Mouse (Mus musculus) embryonic fibroblast, embryonic 13.5 days (primary cell): ENCODE measurements at regions not wholly inside any gene's neighbourhood (a gene's known extent, or its start where the extent isn't known, plus 50 kb on each side); places are given as distances from the start of the nearest gene placed in this dataset.
A peak's percentile ranks its signal among the peaks of the same experiment; 100 is the strongest.

Source experiments
- H3K27ac ChIP-seq: 2 replicates; pipeline ENCODE4 v1.5.1; 2012; ENCODE audit warnings: low read length, control low read depth, inconsistent platforms; ENCODE audit not compliant: insufficient read depth
- H3K4me1 ChIP-seq: 2 replicates; pipeline ENCODE4 v1.6.1; 2011; ENCODE audit warnings: low read length; ENCODE audit not compliant: control insufficient read depth, insufficient read depth
- H3K4me3 ChIP-seq: 2 replicates; pipeline ENCODE4 v1.5.1; 2011; ENCODE audit warnings: mild to moderate bottlenecking, control low read depth, low read length; ENCODE audit not compliant: insufficient read depth
- CTCF ChIP-seq: IDR thresholded peaks from 2 replicates; pipeline ENCODE4 v1.5.1; 2011; ENCODE audit warnings: mild to moderate bottlenecking, control low read depth, low read length, moderate library complexity, borderline replicate concordance; ENCODE audit not compliant: insufficient read depth
- POLR2A ChIP-seq: IDR thresholded peaks from 2 replicates; pipeline ENCODE4 v1.6.1; 2011; ENCODE audit warnings: low read depth, mild to moderate bottlenecking, control low read depth, low read length, moderate library complexity

GRCm38 (mm10) chr17:4907841-4908571 lies 86.1 kb upstream of the Arid1b start:
- H3K27ac ChIP-seq = peak overlapping the region; percentile 97
- H3K4me1 ChIP-seq = no peaks in the 10 kb centered on the region
- H3K4me3 ChIP-seq = peak overlapping the region; percentile 58
- no peak for TF ChIP-seq CTCF
- peak; percentile 64 for TF ChIP-seq POLR2A

GRCm38 (mm10) chr17:4908572-4908965 lies 85.6 kb upstream of the Arid1b start:
- H3K27ac ChIP-seq = peak overlapping the region; percentile 97
- H3K4me3 ChIP-seq = peak overlapping the region; percentile 58
- TF ChIP-seq POLR2A = no peak
- no peak for TF ChIP-seq CTCF
- H3K4me1 ChIP-seq = no peaks in the 10 kb centered on the region

DNA sequence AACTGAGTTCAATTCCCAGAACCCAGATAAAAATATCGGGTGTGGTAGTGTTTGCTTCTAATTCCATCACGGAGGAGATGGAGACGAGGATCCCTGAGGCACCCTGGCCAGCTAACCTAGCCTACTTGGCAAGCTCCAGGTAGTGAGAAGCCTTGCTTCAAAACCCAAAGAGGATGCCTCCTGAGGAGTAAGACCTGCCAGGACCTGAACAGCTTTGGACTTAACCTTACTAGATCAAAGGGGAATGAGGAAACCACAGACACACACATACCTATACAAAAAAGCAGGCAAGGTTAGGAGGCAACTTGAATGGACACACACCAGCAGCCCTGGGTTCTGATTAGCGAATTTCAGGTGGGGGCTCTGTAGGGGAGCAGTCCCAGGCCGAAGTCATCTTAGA lies 84.0 kb upstream of the Arid1b start:
- Histone ChIP-seq H3K27ac (no peak overlapping the region), H3K4me1 (no peaks in the 10 kb centered on the region), H3K4me3 (no peak overlapping the region)
- no peak for TF ChIP-seq POLR2A
- TF ChIP-seq CTCF = no peak

DNA sequence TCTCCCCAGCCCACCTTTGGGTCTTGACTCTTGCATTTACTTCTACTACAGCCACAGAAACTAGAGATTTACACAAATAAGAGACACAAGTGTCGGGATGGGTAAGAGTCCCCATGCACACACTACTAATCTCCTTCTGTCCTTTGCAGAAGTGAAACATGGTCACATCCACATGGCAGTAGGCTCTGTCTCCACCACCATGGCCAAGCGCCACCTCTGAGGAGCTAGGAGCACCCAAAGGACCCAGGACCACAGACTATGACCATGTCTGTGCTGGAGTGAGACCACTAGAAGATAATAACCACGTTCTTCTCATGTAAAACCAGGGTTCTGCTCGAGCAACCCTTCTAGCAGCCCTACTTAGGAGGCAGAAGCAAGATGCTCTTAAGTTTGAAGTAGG lies 81.1 kb upstream of the Arid1b start:
- no peak overlapping the region for H3K4me3 ChIP-seq
- H3K27ac ChIP-seq = no peak overlapping the region
- no peak for TF ChIP-seq POLR2A
- H3K4me1 ChIP-seq = no peaks in the 10 kb centered on the region

GRCm38 (mm10) chr17:4919866-4920495 lies 74.2 kb upstream of the Arid1b start:
- Histone ChIP-seq H3K27ac (no peak overlapping the region), H3K4me1 (no peaks in the 10 kb centered on the region), H3K4me3 (no peak overlapping the region)
- TF ChIP-seq POLR2A (no peak), CTCF (no peak)

- Histone ChIP-seq H3K4me3 (no peak overlapping the region), H3K27ac (no peak overlapping the region), H3K4me1 (no peaks in the 10 kb centered on the region)
- TF ChIP-seq CTCF (no peak), POLR2A (no peak)
Measured at GRCm38 (mm10) chr17:4921121-4921520, 73.0 kb upstream of the Arid1b start.

GRCm38 (mm10) chr17:4928631-4929030 lies 65.5 kb upstream of the Arid1b start:
- no peak for TF ChIP-seq POLR2A
- no peak for TF ChIP-seq CTCF
- Histone ChIP-seq H3K4me1 (no peaks in the 10 kb centered on the region), H3K4me3 (no peak overlapping the region), H3K27ac (no peak overlapping the region)

- no peaks in the 10 kb centered on the region for H3K4me1 ChIP-seq
- H3K4me3 ChIP-seq = no peak overlapping the region
- TF ChIP-seq CTCF = no peak
- no peak for TF ChIP-seq POLR2A
- no peak overlapping the region for H3K27ac ChIP-seq
Measured at GRCm38 (mm10) chr17:4935268-4935667, 58.9 kb upstream of the Arid1b start.

- Histone ChIP-seq H3K27ac (no peak overlapping the region), H3K4me1 (no peaks in the 10 kb centered on the region), H3K4me3 (no peak overlapping the region)
- TF ChIP-seq CTCF (no peak), POLR2A (no peak)
Measured at GRCm38 (mm10) chr17:4940589-4940988, 53.5 kb upstream of the Arid1b start.

GRCm38 (mm10) chr17:4941286-4941800 lies 52.8 kb upstream of the Arid1b start:
- H3K4me1 ChIP-seq = no peaks in the 10 kb centered on the region
- H3K27ac ChIP-seq = no peak overlapping the region
- no peak overlapping the region for H3K4me3 ChIP-seq
- no peak for TF ChIP-seq CTCF
- TF ChIP-seq POLR2A = no peak
